Mouse (Mus musculus): Measurements from ENCODE around the gene Rtf1. TPM values are rescaled to one million over a fixed set of nuclear protein-coding genes. Genes with fewer than 3 reads are reported as not detected.
"Not testable (repeated sequence)": the region's sequence is repeated elsewhere in the genome, so short reads cannot be mapped to it uniquely, and the experiment has no call there.

Gene Rtf1
- polyA plus RNA-seq, 1 experiment from 2014 or later, result 42.0 TPM

DNA sequence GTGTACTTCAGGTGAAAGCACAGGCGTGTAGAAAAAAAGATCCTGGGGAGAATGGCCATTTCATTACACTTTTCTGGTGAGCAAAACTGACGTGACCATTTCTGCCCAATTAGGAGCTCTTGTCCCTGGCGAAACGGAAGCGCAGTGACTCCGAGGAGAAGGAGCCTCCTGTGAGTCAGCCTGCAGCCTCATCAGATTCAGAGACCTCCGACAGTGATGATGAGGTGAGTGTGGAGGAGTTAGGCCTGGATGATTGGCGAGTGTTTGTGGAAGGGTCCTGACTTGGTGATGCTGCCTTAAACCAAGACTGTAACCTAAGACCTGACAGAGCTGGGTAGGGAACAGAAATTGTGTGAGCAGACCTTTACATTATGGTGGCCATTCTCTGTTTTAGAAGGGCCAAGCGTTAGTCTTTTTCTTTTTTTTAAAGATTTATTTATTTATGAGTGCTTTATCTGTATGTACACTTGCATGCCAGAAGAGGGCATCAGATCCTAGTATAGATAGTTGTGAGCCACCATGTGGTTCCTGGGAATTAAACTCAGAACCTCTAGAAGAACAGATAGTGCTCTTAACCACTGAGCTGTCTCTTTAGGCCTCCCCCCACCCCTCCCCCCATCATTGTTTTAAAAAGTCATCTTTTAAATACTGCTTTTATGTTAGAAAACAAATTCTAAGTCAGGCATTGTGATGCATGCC is 17.3 kb downstream of the Rtf1 start:
- H3K9me3 ChIP-seq (replicated peaks), result no peaks in the 10 kb centered on the region
- H3K9ac ChIP-seq, result no peak overlapping the region
- H3K27ac ChIP-seq (replicated peaks), result no peak overlapping the region
- 81% methylated on average over 9 of the region's 9 CpGs for WGBS
- no peaks in the 10 kb centered on the region for H3K4me1 ChIP-seq
- H3K27me3 ChIP-seq, result no peaks in the 10 kb centered on the region
- ATAC-seq (ENCODE audit: insufficient number of reproducible peaks, low FRiP score, low TSS enrichment, low read depth), result no peak
- peaks cover 24% of the 10 kb centered on the region for H3K36me3 ChIP-seq
- H3K4me2 ChIP-seq (replicated peaks), result no peak overlapping the region
- H3K4me3 ChIP-seq (replicated peaks), result no peak overlapping the region

DNA sequence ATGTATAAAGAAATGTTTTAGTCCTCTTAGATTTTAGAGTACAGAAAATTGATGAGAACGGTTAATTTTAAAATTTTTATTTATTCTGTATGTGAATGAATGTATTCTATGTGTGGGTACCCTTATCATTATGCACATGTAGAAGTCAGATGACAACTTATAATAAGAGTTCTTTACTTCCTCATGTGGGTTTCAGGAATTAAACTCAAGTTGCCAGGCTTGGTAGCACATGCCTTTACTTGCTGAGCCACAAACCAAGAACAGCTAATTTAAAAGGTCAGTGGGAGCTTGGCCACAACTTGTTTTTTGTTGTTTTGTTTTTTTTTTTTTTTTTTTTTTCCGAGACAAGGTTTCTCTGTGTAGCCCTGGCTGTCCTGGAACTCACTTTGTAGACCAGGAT is 20.0 kb downstream of the Rtf1 start:
- H3K4me1 ChIP-seq, result no peaks in the 10 kb centered on the region
- ATAC-seq (ENCODE audit: insufficient number of reproducible peaks, low FRiP score, low TSS enrichment, low read depth), result no peak
- H3K27me3 ChIP-seq, result no peaks in the 10 kb centered on the region
- no peak overlapping the region for H3K9ac ChIP-seq
- WGBS, result 76% methylated on average over 2 of the region's 2 CpGs
- no peak overlapping the region for H3K4me2 ChIP-seq (replicated peaks)
- no peak overlapping the region for H3K4me3 ChIP-seq (replicated peaks)
- H3K27ac ChIP-seq (replicated peaks), result no peak overlapping the region
- H3K9me3 ChIP-seq (replicated peaks), result no peaks in the 10 kb centered on the region
- peaks cover 16% of the 10 kb centered on the region for H3K36me3 ChIP-seq

DNA sequence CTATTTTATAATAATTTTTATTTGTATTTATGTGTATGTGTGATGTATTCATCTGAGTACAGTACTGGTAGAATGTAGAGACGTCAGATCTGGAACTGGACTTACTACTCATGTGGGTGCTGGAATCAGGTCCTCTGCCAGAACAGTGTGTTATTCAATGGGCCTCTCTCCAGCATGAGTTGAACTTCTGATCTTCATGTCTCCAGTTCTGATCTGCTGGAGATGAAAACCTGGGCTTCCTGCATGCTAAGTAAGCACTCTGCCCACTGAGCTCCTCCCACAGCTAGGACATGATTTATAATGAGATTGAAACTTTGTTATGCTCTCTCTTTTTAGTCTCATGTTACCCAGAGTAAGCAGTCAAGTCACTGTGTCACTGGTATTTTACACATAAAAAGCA is 21.2 kb downstream of the Rtf1 start:
- H3K9ac ChIP-seq, result no peak overlapping the region
- WGBS, result 69% methylated on average over 1 of the region's 1 CpGs
- ATAC-seq (ENCODE audit: insufficient number of reproducible peaks, low FRiP score, low TSS enrichment, low read depth), result no peak
- no peak overlapping the region for H3K4me3 ChIP-seq (replicated peaks)
- H3K4me1 ChIP-seq, result no peaks in the 10 kb centered on the region
- no peaks in the 10 kb centered on the region for H3K9me3 ChIP-seq (replicated peaks)
- no peak overlapping the region for H3K4me2 ChIP-seq (replicated peaks)
- no peak overlapping the region for H3K27ac ChIP-seq (replicated peaks)
- no peaks in the 10 kb centered on the region for H3K27me3 ChIP-seq
- peaks cover 10% of the 10 kb centered on the region for H3K36me3 ChIP-seq

DNA sequence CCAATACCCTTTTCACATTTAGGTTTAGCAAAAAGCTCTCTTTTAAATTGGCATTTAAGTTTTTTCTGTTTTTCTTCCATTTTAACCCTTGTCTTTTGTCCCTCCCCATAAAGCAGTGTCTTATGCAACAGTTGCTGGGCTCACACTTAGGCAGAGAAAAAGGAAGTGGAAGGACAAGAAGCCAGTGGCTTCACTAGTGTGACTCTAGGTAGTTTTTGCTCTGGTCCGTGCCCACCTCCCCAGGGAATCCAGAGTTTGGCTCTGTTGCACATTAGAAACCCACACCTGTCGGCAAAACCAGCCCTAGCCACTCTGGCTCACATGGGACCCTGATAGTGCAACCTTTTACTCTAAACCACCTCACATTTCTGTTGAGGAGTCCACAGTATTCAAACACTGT is 23.6 kb downstream of the Rtf1 start:
- Histone ChIP-seq H3K4me3 (replicated peaks) (no peak overlapping the region), H3K4me1 (no peaks in the 10 kb centered on the region)
- whole genome bisulfite sequencing, result 80% methylated on average over 2 of the region's 2 CpGs

DNA sequence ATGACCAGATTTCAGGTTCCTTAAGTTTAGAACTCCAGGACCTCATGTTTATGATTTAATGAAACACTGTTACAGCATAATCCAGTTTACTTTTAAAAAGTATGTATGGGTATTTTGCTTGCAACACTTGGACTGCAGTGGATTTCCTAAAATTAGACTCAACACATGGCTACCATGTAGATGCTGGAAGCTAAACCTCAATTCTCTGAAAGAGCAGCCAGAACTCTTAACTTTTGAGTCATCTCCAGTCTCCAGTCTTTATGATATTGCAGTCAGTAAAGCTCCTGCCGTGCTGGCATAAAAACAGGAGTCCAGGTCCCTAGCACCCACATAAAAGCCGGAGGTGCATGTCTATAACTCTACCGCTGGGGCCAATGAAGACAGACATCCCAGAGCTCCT is 25.1 kb downstream of the Rtf1 start:
- H3K36me3 ChIP-seq, result peaks cover 13% of the 10 kb centered on the region
- no peaks in the 10 kb centered on the region for H3K9me3 ChIP-seq (replicated peaks)
- H3K4me2 ChIP-seq (replicated peaks), result no peak overlapping the region
- no peaks in the 10 kb centered on the region for H3K27me3 ChIP-seq
- H3K4me1 ChIP-seq, result no peaks in the 10 kb centered on the region
- H3K4me3 ChIP-seq (replicated peaks), result no peak overlapping the region
- no peak for ATAC-seq (ENCODE audit: insufficient number of reproducible peaks, low FRiP score, low TSS enrichment, low read depth)
- WGBS, result 91% methylated on average over 3 of the region's 3 CpGs
- H3K9ac ChIP-seq, result no peak overlapping the region
- H3K27ac ChIP-seq (replicated peaks), result no peak overlapping the region

More for the DNA sequence above, 23.6 kb downstream of the Rtf1 start:
- Histone ChIP-seq H3K9ac (no peak overlapping the region), H3K9me3 (replicated peaks) (no peaks in the 10 kb centered on the region), H3K4me2 (replicated peaks) (no peak overlapping the region), H3K27ac (replicated peaks) (no peak overlapping the region), H3K36me3 (peaks cover 12% of the 10 kb centered on the region), H3K27me3 (no peaks in the 10 kb centered on the region)
- ATAC-seq (ENCODE audit: insufficient number of reproducible peaks, low FRiP score, low TSS enrichment, low read depth), result no peak

DNA sequence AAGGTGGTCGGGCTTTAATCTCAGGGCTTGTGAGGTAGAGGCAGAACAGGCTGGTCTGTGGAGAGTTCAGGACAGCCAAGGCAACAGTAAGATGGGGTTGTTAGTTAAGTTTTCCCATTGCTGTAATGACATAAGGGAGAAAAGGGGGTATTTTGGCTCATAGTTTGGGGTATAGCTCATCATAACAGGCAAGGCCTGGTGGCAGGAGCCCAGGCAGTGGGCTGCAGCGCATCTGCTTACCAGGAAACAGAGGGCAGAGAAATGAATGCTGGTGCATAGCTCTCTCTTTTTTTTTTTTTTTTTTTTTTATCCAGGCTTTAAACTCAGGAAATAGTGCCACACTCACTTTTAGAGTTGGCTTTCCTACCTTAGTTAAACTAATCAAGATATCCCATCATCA is 28.3 kb downstream of the Rtf1 start:
- Histone ChIP-seq H3K4me1 (no peaks in the 10 kb centered on the region), H3K9ac (no peak overlapping the region), H3K4me3 (replicated peaks) (no peak overlapping the region), H3K27me3 (no peaks in the 10 kb centered on the region), H3K27ac (replicated peaks) (no peak overlapping the region), H3K4me2 (replicated peaks) (no peak overlapping the region), H3K36me3 (peaks cover 34% of the 10 kb centered on the region), H3K9me3 (replicated peaks) (no peaks in the 10 kb centered on the region)
- no peak for ATAC-seq (ENCODE audit: insufficient number of reproducible peaks, low FRiP score, low TSS enrichment, low read depth)
- WGBS, result 93% methylated on average over 2 of the region's 2 CpGs

DNA sequence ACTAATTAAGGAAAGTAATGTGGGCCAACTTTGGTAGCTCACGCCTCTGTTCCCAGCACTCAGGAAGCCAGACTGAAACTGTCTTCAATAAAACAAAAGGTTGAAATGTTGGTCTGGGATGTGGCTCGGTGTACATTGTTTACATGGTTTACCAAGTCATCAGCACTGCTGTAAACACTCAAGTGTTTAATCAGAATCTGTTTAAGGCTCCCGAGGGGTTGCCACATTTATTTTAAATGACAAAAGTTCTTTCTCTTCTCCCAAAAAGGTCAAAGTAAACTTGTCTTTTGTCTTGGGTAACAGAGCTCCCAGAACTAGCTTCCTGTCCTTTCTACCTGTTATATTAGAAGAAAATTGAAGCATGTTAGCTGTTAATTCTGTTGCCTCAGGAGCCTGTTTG is 32.8 kb downstream of the Rtf1 start:
- Histone ChIP-seq H3K36me3 (peaks cover 58% of the 10 kb centered on the region), H3K4me1 (no peaks in the 10 kb centered on the region), H3K4me2 (replicated peaks) (no peak overlapping the region), H3K4me3 (replicated peaks) (no peak overlapping the region), H3K9me3 (replicated peaks) (no peaks in the 10 kb centered on the region), H3K27ac (replicated peaks) (no peak overlapping the region), H3K9ac (no peak overlapping the region), H3K27me3 (no peaks in the 10 kb centered on the region)
- no peak for ATAC-seq (ENCODE audit: insufficient number of reproducible peaks, low FRiP score, low TSS enrichment, low read depth)
- 91% methylated on average over 3 of the region's 3 CpGs for WGBS

DNA sequence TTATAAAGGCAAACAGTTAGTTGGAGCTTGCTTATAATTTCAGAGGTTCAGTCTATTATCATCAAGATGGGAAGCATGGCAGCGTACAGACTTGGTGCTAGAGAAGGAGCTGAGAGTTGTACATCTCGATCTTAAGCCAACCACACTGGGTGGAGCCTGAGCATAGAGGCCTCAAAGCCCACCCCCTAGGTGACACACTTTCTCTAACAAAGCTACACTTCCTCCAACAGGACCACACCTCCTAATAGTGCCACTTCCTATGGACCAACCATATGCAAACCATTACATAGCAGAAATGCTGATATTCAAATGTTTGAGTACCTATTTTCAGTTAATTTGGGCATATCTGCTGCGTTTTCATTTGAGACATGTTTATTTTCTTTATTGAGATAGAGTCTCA is 35.1 kb downstream of the Rtf1 start:
- 93% methylated on average over 3 of the region's 3 CpGs for WGBS
- Histone ChIP-seq H3K4me2 (replicated peaks) (no peak overlapping the region), H3K4me3 (replicated peaks) (no peak overlapping the region), H3K27ac (replicated peaks) (no peak overlapping the region), H3K9ac (no peak overlapping the region), H3K27me3 (no peaks in the 10 kb centered on the region), H3K9me3 (replicated peaks) (no peaks in the 10 kb centered on the region), H3K4me1 (no peaks in the 10 kb centered on the region), H3K36me3 (peaks cover 59% of the 10 kb centered on the region)
- ATAC-seq (ENCODE audit: insufficient number of reproducible peaks, low FRiP score, low TSS enrichment, low read depth), result no peak

DNA sequence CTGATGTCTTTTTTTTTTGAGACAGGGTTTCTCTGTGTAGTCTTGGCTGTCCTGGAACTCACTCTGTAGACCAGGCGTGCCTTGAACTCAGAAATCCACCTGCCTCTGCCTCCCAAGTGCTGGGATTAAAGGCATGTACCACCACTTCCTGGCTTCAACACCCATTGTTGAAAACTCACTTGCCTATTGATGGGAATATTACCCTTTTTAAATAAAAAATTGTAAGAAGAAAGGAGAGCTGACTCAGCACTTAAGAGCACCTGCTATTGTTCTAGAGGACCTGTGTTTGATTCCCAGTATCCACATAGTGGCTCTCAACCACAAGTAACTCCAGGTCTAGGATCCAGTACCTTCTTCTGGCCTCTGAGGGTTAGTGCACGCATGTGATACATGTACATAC is 41.0 kb downstream of the Rtf1 start:
- ATAC-seq (ENCODE audit: insufficient number of reproducible peaks, low FRiP score, low TSS enrichment, low read depth); H3K4me3 ChIP-seq (replicated peaks); H3K4me1 ChIP-seq; H3K9ac ChIP-seq; H3K27ac ChIP-seq (replicated peaks); H3K27me3 ChIP-seq; H3K4me2 ChIP-seq (replicated peaks); H3K9me3 ChIP-seq (replicated peaks): not testable (repeated sequence)
- WGBS, result 85% methylated on average over 2 of the region's 2 CpGs
- peaks cover 61% of the 10 kb centered on the region for H3K36me3 ChIP-seq

DNA sequence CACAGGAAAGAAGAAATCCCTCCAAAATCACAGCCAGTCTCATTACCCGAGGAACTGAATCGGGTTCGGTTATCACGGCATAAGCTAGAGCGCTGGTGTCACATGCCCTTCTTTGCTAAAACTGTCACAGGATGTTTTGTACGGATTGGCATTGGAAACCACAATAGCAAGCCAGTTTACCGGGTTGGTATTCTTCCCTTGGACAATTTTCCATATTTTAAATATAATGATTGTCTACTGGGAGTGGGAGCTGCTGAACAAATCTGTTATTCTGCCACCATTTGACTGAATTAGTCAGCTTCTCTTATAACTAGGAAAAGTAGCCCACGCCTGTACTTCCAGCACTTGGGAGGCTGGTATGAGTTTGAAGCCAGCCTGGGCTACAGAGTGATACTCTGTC is 46.2 kb downstream of the Rtf1 start:
- Histone ChIP-seq H3K4me3 (replicated peaks) (no peak overlapping the region), H3K36me3 (peaks cover 81% of the 10 kb centered on the region), H3K9ac (no peak overlapping the region), H3K27me3 (no peaks in the 10 kb centered on the region), H3K4me2 (replicated peaks) (no peak overlapping the region), H3K4me1 (no peaks in the 10 kb centered on the region), H3K9me3 (replicated peaks) (no peaks in the 10 kb centered on the region), H3K27ac (replicated peaks) (no peak overlapping the region)
- ATAC-seq (ENCODE audit: insufficient number of reproducible peaks, low FRiP score, low TSS enrichment, low read depth), result no peak
- WGBS, result 94% methylated on average over 8 of the region's 8 CpGs

DNA sequence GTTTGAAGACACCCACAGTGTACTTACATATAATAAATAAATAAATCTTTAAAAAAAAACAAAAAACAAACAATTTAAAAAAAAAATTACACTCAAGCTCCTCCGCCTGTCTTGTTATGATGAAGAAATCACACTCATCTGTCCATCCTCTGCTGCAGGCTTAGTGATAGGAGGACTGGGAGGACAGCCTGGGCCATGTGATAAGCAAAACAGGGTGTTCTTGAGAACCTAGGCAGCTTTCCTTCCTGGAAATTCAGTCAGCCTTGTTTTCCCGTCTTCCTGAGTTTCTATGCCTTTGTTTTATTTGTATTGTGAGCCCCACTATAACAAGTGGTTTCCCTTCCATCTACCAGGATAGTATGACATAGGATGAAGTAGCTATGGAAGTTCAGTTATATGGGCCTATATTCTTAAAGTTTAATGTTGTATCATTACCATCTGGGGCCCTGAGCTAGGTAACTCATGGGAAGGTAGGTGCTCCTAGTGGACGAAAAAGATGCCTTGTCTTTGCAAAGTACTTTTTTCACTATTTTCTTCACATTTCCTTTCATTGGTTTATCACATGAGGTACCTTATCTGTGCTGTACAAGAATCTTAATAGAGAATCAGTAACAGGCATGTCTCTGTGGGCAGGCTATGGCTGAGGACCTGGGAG is 53.0 kb downstream of the Rtf1 start:
- no peak for ATAC-seq (ENCODE audit: insufficient number of reproducible peaks, low FRiP score, low TSS enrichment, low read depth)
- 92% methylated on average over 3 of the region's 3 CpGs for WGBS
- H3K4me3 ChIP-seq (replicated peaks), result no peak overlapping the region
- H3K4me2 ChIP-seq (replicated peaks), result no peak overlapping the region
- peaks cover 90% of the 10 kb centered on the region for H3K36me3 ChIP-seq
- no peaks in the 10 kb centered on the region for H3K4me1 ChIP-seq
- H3K27ac ChIP-seq (replicated peaks), result no peak overlapping the region
- H3K27me3 ChIP-seq, result no peaks in the 10 kb centered on the region
- no peaks in the 10 kb centered on the region for H3K9me3 ChIP-seq (replicated peaks)
- no peak overlapping the region for H3K9ac ChIP-seq

DNA sequence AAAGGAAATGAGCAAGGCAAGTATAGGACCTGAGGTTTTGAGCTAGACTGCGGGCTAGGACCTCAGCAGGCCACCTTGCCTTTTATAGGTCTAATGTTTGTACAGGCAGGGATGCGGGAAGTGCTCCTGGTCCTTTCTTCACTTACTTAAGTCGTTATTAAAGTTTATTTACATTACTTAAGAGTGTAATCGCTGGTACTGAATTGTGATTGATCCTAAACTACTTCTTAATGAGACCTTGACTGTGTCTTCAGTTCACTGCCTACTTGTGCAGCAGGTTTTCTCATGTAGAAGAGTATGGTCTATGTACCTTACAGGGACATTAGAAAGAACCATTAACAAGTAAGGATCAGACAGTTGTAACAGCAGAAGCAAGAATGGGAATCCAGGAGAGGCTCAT is 55.9 kb downstream of the Rtf1 start:
- Histone ChIP-seq H3K27me3 (no peaks in the 10 kb centered on the region), H3K4me3 (replicated peaks) (no peak overlapping the region), H3K9ac (no peak overlapping the region), H3K36me3 (peaks cover 89% of the 10 kb centered on the region), H3K4me2 (replicated peaks) (no peak overlapping the region), H3K27ac (replicated peaks) (no peak overlapping the region), H3K4me1 (no peaks in the 10 kb centered on the region), H3K9me3 (replicated peaks) (no peaks in the 10 kb centered on the region)
- ATAC-seq (ENCODE audit: insufficient number of reproducible peaks, low FRiP score, low TSS enrichment, low read depth), result no peak
- WGBS, result 88% methylated on average over 4 of the region's 4 CpGs

Measured in embryonic facial prominence, embryonic 15.5 days (tissue).